Mouse (Mus musculus) lung, postnatal 0 days (tissue): Measurements from ENCODE around the gene Cyp2e1.

ENCODE experiments used
- CTCF ChIP-seq: IDR thresholded peaks from 2 replicates; pipeline ENCODE4 v1.5.1; 2016; ENCODE audit warnings: antibody characterized with exemption, mild to moderate bottlenecking
- EP300 ChIP-seq: IDR thresholded peaks from 2 replicates; pipeline ENCODE4 v1.6.1; 2016; ENCODE audit warnings: antibody characterized with exemption, mild to moderate bottlenecking, control low read depth

DNA sequence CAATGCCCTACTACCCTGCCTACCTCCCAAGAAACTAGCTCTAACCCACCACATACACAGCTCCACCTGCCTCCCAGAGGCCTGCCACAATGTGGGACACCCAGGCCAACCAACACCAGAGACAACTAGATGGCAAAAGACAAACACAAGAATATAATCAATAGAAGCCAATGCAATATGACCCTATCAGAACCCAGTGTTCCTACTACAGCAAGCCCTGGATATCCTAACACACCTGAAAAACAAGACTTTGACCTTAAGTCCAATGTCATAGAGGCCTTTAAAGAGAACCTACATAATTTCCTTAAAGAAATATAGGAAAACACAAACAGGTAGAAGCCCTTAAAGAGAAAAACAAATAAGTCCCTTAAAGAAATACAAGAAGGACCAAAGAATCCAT, 38.0 kb upstream of the Cyp2e1 start:
- TF ChIP-seq CTCF (no peak), EP300 (no peak)
